Mouse (Mus musculus): Measurements from ENCODE around the gene Eif4e.

DNA sequence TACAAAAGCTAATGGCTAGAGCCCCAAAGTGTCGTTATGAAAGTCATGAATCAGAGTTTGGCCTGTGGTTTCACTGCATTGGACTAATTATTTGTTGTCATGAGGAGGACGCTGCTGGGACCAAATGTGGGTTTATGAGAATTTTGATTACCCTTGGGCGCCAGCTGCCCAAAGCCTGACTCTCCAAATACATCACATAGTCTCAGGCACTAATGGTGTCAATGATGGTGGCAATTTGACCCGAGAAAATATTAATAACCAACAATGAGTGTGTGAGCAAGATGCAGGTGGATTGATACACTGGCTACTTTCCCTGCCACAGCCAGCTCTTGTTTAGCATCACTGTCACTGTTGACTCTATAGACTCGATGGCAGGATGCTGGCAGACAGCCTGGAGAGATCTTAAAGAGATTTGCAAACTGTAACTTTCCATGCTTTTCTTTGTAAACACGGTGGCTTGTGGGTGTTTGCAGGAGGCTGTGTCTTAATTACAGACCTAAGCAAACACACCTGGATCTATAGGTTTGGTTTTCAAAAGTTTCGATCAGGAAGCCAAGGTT lies 65.9 kb downstream of the Eif4e start:
- TF ChIP-seq POLR2A (IDR thresholded peaks at IDR 0.05; ENCODE audit: control insufficient read depth, low read depth, low read length) (no peak), CTCF (IDR thresholded peaks at IDR 0.05; ENCODE audit: control insufficient read depth, insufficient read depth, insufficient replicate concordance, low read depth, low read length) (no peak)
